Mouse (Mus musculus) forebrain, postnatal 0 days (tissue): ENCODE results near the gene Abcf2. TPM values are rescaled to one million over a fixed set of nuclear protein-coding genes. Genes with fewer than 3 reads are reported as not detected.

ENCODE experiments used
- ATAC-seq: fragments of 200-750 bp; cut with Nextera tagmentation; 2 replicates; pipeline ENCODE4 v1.8.0; 2017; ENCODE audit warnings: mild to moderate bottlenecking, moderate library complexity
- DNase-seq: peaks from one replicate; pipeline ENCODE4 v3.0.0-alpha.2; 2015
- H3K27ac ChIP-seq: fragments of 300-500 bp; sonication (generic); 2 replicates; pipeline ENCODE4 v1.5.1; 2014; ENCODE audit warnings: low read depth, mild to moderate bottlenecking, antibody characterized with exemption, low read length, moderate library complexity, mixed read lengths
- H3K27me3 ChIP-seq: fragments of 300-500 bp; sonication (generic); 2 replicates; pipeline ENCODE4 v1.6.1; 2014; ENCODE audit warnings: mild to moderate bottlenecking, low read length, mixed read lengths; ENCODE audit not compliant: insufficient read depth
- H3K36me3 ChIP-seq: fragments of 300-500 bp; sonication (generic); 2 replicates; pipeline ENCODE4 v1.6.1; 2014; ENCODE audit warnings: mild to moderate bottlenecking, moderate library complexity; ENCODE audit not compliant: insufficient read depth
- H3K4me1 ChIP-seq: fragments of 300-500 bp; sonication (generic); 2 replicates; pipeline ENCODE4 v1.6.1; 2014; ENCODE audit warnings: antibody characterized with exemption; ENCODE audit not compliant: insufficient read depth
- H3K4me2 ChIP-seq: fragments of 300-500 bp; sonication (generic); 2 replicates; pipeline ENCODE4 v1.6.1; 2014; ENCODE audit warnings: low read depth, mild to moderate bottlenecking, moderate library complexity
- H3K4me3 ChIP-seq: fragments of 300-500 bp; sonication (generic); 2 replicates; pipeline ENCODE4 v1.5.1; 2014; ENCODE audit warnings: low read depth, low read length, mixed read lengths
- H3K9ac ChIP-seq: fragments of 300-500 bp; sonication (generic); 2 replicates; pipeline ENCODE4 v1.6.1; 2014; ENCODE audit warnings: mild to moderate bottlenecking
- H3K9me3 ChIP-seq: fragments of 300-500 bp; sonication (generic); 2 replicates; pipeline ENCODE4 v1.6.1; 2016; ENCODE audit warnings: low read length
- CTCF ChIP-seq: sonication (generic); IDR thresholded peaks from 2 replicates; pipeline ENCODE4 v1.5.1; 2016; ENCODE audit warnings: antibody characterized with exemption, control low read depth, low read depth
- WGBS: fragments of 180-500 bp; shearing (Covaris S2); extraction: QIAGEN DNeasy Blood & Tissue Kit; methylation state at CpG from one replicate; pipeline ENCODE4 v1.1.7; 2014; 5-methylcytosine and 5-hydroxymethylcytosine counted together
- polyA plus RNA-seq: library from polyadenylated mRNA; unstranded; fragments of >200 nt; fragmentation: Nextera tagmentation; extraction: Ambion mirVana; gene quantifications from 2 replicates; pipeline ENCODE4 v1.2.1, GENCODE M21; 2015
- total RNA-seq: library from RNA; depleted of rRNA; stranded (reverse); fragments of >200 nt; gene quantifications from 2 replicates; pipeline ENCODE4 v1.2.3, GENCODE M21; 2014

Gene Abcf2
- total and polyA plus RNA-seq, 2 experiments from 2014 or later = 59.8 to 73.7 TPM

- Histone ChIP-seq H3K9me3 (no peaks in the 10 kb centered on the region), H3K4me1 (peaks cover 25% of the 10 kb centered on the region), H3K27me3 (no peaks in the 10 kb centered on the region), H3K27ac (no peak overlapping the region), H3K4me3 (no peak overlapping the region), H3K9ac (no peak overlapping the region), H3K36me3 (peaks cover 64% of the 10 kb centered on the region), H3K4me2 (no peak overlapping the region)
- no peak for TF ChIP-seq CTCF
- DNase-seq (no peak), ATAC-seq (no peak)
- 68% methylated on average over 21 of the region's 21 CpGs for WGBS
Observed at GRCm38 (mm10) chr5:24592471-24593160, 15.3 kb upstream of the Abcf2 start.

DNA sequence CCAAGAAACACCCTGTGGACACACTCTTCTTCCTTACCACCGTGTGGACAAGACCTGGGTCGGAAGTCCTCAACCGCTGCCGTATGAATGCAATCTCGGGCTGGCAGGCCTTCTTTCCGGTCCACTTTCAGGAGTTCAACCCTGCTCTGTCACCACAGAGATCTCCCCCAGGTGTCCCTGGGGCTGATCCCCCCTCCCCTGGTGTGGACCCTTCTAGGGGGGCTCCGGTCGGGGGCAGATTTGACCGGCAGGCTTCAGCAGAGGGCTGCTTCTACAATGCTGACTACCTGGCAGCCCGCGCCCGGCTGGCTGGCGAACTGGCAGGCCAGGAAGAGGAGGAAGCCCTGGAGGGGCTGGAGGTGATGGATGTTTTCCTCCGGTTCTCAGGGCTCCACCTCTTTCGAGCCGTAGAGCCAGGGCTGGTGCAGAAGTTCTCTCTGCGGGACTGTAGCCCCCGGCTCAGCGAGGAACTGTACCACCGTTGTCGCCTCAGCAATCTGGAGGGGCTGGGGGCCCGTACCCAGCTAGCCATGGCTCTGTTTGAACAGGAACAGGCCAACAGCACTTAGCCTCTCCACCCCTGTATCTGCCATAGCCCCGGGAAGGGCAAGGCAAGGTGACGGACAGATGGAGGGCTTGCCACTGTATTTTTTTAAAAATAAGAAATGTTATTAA lies 14.7 kb upstream of the Abcf2 start:
- DNase-seq (no peak), ATAC-seq (no peak)
- Histone ChIP-seq H3K36me3 (peaks cover 64% of the 10 kb centered on the region), H3K4me1 (peaks cover 23% of the 10 kb centered on the region), H3K27me3 (no peaks in the 10 kb centered on the region), H3K27ac (no peak overlapping the region), H3K9me3 (no peaks in the 10 kb centered on the region), H3K9ac (no peak overlapping the region), H3K4me3 (no peak overlapping the region), H3K4me2 (no peak overlapping the region)
- TF ChIP-seq CTCF = no peak
- whole genome bisulfite sequencing = 72% methylated on average over 24 of the region's 24 CpGs

DNA sequence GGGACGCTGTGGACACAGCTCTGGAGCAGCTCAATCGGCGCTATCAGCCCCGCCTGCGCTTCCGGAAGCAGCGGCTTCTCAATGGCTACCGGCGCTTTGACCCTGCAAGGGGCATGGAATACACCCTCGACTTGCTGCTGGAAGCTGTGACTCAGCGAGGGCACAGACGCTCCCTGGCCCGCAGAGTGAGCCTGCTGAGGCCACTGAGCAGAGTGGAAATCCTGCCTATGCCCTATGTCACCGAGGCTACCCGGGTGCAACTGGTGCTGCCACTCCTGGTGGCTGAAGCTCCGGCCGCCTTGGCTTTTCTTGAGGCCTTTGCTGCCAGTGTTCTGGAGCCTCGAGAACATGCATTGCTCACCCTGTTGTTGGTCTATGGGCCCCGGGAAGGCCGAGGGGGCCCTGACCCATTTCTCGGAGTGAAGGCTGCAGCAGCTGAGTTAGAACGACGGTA lies 14.0 kb upstream of the Abcf2 start:
- TF ChIP-seq CTCF = no peak
- 35% methylated on average over 23 of the region's 23 CpGs for WGBS
- H3K9me3 ChIP-seq = no peaks in the 10 kb centered on the region
- H3K27ac ChIP-seq = no peak overlapping the region; the same call in 1 of the 2 replicates
- no peak overlapping the region for H3K9ac ChIP-seq
- no peak for DNase-seq
- H3K27me3 ChIP-seq = no peaks in the 10 kb centered on the region
- H3K4me1 ChIP-seq = peaks cover 18% of the 10 kb centered on the region
- no peak for ATAC-seq
- H3K36me3 ChIP-seq = peaks cover 64% of the 10 kb centered on the region
- H3K4me2 ChIP-seq = no peak overlapping the region
- no peak overlapping the region for H3K4me3 ChIP-seq

DNA sequence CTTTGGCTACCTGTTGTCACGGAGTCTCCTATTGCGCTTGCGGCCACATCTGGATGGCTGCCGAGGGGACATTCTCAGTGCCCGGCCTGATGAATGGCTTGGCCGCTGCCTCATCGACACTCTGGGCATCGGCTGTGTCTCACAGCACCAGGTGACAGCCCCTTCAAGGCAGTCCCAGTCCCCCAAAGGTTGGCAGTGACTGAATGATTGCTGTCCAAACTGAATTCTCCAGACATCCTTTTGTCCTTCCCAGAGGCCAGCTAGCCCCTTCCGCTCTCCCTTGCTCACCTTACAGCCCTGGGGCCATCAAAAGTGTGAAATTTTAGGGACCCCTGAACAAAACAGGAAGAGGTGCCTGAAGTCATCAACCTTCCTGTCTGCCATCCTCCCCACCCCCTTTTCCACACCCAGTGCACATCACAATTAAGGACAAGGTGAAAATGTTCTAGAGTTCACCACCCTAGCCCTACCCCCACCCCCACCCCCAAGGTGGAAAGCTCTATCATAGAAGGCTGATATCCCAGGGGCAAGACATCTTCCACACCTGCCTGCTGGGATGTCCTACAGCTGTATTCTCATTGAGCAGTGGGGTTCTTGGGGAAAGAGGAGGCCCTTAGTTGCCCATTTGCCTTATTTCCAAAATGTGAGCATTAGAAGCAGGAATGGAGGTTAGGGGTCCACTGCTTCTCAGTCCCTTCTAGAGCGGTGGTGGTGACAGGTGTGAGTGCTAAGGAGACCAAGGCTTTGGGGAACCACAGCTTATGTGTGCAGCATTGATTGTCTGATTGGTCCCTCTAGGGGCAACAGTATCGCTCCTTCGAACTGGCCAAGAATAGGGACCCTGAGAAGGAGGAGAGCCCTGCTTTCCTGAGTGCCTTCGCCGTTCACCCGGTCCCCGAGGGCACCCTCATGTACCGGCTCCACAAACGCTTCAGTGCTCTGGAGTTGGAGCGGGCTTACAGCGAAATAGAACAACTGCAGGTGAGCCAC lies 12.5 kb upstream of the Abcf2 start:
- Histone ChIP-seq H3K9me3 (no peaks in the 10 kb centered on the region), H3K9ac (no peak overlapping the region), H3K36me3 (peaks cover 58% of the 10 kb centered on the region), H3K4me2 (no peak overlapping the region), H3K27ac (no peak overlapping the region), H3K4me3 (no peak overlapping the region), H3K27me3 (no peaks in the 10 kb centered on the region), H3K4me1 (peaks cover 10% of the 10 kb centered on the region)
- TF ChIP-seq CTCF = no peak
- 90% methylated on average over 20 of the region's 20 CpGs for WGBS
- DNase-seq (no peak), ATAC-seq (no peak)

DNA sequence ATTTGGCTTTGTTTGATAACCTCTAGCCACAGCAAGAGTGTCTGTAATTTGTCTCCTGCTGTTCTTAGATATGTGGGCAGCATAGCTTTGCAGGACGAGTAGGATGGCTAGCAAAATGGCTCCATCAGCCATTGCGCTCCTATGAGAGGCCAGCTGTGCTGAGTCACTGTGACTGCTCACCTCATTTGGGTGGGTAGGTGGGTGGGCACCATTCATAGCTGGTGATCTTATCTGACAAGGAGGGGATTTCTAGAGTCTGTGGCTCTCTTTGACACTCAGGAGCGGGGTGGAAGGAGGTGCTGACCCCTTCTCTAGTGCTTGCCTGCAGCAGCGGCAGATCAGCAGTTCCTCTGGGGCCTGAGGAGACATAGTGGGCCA lies 9.9 kb upstream of the Abcf2 start:
- Histone ChIP-seq H3K36me3 (peaks cover 35% of the 10 kb centered on the region), H3K4me2 (peak overlapping the region; percentile 88), H3K9ac (peak overlapping the region; percentile 83), H3K4me3 (peak overlapping the region; percentile 79), H3K9me3 (no peaks in the 10 kb centered on the region), H3K27me3 (no peaks in the 10 kb centered on the region), H3K4me1 (peaks cover 10% of the 10 kb centered on the region), H3K27ac (peak overlapping the region; percentile 88)
- no peak for TF ChIP-seq CTCF
- ATAC-seq (peak; percentile 28), DNase-seq (peak; percentile 33)
- WGBS = 28% methylated on average over 4 of the region's 4 CpGs

GRCm38 (mm10) chr5:24586547-24587199 lies 9.4 kb upstream of the Abcf2 start, which contains the start of gene Chpf2:
Chpf2 (plus strand) TSS chr5:24586741.
- Histone ChIP-seq H3K9me3 (no peaks in the 10 kb centered on the region), H3K4me1 (peaks cover 10% of the 10 kb centered on the region), H3K36me3 (peaks cover 30% of the 10 kb centered on the region), H3K27ac (peak within 1 kb of the TSS; percentile 88), H3K27me3 (no peaks in the 10 kb centered on the region), H3K4me3 (peak within 1 kb of the TSS; percentile 79), H3K4me2 (peak within 1 kb of the TSS; percentile 88), H3K9ac (peak within 1 kb of the TSS; percentile 83)
- WGBS = under 1% methylated on average over 43 of the region's 43 CpGs
- ATAC-seq = peak; percentile 96
- TF ChIP-seq CTCF = peak; percentile 36; the same call in 1 of the 2 replicates
- DNase-seq = peak; percentile 91
